Mouse (Mus musculus): ENCODE data around the gene Atp8a1.

DNA sequence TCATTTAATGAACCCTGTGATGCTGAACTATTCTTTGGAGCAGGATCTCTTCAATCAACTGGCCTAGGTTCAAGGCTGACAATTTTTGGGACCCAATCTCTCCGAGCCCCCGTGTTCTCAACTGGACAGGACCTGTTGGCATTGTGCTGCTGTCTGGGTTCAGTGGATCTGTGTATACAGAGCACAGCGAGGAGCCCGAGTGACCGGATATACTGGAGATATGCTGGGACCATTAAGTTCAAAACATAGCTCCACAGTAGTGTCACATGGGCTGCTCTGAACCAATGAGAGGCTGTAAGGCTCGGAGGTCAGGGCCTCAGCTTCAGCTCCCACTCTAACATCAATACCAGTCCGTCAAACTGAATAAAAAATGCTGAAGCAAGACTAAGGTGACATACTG, 217.8 kb downstream of the Atp8a1 start:
- TF ChIP-seq CTCF (IDR thresholded peaks at IDR 0.05) (no peak), EP300 (IDR thresholded peaks at IDR 0.05) (no peak)

All from lung, postnatal 0 days (tissue).